Mouse (Mus musculus) right cerebral cortex, postnatal 36 days (tissue): ENCODE data around the gene Cdca4.
"Not testable (repeated sequence)": the region's sequence is repeated elsewhere in the genome, so short reads cannot be mapped to it uniquely, and the experiment has no call there.

Experiments used
- DNase-seq, 2 experiments: peaks; one replicate each; pipeline ENCODE4 v3.0.0; 2022; ENCODE audit warnings: low spot score in 2 of 2, mixed read lengths in 1 of 2

Cdca4 gene

DNA sequence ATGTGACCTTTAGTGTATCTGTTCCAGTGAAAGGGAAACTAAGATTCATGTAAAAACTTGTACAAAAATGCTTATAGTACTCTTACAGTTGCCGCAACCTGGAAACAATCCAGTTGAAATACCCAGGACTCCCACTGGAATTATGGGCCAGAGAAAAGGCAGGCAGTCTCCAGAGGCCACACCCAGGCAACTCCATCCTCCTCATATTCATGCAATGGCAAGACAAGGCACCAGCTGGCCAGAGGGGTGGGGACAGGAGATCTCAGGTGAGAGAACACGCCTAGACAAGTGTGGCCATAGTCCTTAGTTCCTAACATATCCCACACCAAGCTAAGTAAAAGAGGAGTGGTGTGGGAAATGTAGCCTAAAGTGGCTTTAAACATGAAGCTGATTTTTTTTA, 6.5 kb downstream of the Cdca4 start:
- DNase-seq, result no peak

DNA sequence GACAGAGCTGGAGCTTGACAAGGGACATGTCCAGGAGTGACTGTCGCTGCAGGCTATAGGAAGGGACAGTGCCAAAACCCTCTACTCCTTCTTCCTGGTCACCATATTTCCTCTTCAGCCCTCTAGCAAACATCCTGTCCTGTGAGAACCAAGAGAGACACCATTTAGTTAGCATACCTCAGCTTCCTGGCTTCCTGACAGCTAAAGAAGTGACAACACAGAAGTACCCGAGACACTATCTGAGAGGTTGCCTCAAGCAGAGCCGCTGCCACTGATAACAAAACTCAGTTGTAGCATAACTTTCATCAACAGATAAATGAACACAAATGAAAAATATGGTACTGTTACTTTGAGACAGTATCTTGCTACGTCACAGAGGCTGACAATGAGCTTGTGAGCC, 7.2 kb downstream of the Cdca4 start:
- no peak for DNase-seq

DNA sequence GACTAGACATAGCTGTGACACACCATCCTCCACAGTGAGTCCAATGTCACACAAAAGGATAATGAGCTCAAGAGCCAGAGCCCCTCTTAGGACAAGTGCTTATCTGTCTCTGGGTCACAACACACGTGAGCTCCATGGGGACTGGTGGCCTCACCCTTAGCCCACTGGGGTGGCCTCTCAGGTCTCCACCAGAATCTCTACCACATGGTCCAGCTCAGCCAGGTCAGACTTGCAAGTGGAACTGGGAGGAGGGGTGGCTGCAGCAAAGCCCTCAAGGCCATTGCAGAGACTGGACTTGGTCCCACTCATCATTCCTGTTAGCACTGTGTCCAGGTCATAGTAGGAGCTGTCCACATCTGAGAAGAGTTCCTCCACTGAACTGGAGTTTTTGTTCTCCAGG, 8.0 kb downstream of the Cdca4 start:
- DNase-seq, result no peak

DNA sequence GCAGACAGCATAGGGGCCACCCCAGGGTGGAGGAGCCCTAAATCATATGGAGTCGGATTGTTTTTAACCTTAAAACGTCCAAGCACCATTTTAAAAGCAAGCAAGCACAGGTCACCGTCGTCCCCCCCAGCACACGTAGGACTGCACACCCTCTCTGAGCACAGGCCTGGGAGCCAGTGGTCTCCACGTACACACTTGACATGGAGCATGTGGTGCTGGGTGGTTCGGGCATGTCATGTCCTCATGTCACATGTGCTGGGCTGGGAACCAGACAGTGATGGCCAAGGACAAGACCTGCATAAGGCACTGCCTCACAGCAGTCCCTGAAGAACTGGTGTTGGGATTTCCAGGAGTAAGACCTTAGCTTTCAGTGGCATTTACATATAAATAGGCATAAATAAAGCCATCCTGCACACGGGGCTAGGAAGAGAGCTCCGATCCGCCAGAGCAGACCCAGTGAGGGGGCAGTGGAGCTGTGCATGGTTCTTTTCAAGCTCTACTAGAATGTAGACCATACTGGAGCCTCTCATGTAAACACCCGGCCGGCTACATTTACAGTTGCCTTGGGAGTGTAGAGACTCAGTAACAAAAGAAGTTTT, 8.7 kb downstream of the Cdca4 start:
- DNase-seq, result no peak

DNA sequence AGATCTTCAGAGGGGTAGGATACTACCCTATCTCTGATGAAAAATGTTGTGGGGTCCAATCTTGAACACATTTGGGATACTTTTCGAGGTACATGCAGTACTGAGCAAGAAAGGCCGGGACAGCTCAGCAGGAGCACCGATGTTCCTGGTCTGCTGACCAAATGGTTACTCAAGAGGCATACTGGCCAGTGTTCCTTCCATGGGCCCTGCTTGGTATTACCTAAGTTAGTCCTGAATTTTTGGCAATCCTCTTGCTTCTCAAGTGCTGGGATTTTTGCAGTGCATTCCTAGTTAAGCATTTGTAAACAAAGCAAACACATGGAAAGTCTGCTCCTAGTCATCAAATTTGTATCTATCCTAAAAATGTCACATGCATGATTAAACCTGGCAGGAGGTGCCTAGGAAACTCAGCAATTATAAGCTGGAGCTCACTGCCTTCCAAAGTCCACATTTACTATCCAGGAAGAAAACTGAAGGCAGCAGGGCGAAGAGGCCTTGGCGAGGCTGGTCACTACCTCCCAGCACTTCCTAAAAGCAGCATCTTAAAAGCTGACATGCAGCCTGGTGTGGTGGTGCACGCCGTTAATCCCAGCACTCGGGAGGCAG, 10.1 kb downstream of the Cdca4 start:
- no peak for DNase-seq

DNA sequence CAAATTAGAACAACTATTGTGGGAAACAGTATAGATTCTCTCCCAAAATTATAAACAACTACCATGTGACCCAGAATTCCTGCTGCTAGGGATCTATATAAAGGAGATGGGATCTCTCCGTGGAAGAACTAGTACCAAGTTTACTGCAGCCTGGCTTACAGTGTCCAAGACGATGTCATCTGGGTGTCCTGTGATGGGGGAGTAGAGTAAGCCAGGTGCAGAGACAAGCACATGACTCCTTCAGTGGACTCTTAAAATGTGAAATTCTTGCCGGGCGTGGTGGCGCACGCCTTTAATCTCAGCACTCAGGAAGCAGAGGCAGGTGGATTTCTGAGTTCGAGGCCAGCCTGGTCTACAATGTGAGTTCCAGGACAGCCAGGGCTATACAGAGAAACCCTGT, 12.4 kb downstream of the Cdca4 start:
- DNase-seq, result not testable (repeated sequence)

DNA sequence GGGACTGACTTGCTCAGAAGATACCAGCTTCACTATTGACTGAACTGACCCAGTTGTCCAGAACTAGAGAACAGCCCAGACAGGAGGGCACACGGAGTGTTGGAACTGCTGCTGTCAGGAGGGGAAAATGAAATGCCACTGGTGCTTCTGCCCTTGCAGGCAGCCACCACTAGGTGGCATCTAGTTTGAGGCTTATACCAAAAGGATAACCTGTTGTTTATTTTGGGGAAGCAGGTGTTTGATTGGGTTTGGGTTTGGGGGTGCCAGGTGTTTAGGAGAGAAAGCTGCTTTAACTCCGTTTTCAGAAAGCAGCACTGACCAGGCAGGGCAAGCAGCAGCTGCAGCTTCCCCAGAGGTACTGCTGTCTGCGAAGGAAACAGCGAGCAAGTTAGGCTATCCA, 12.9 kb downstream of the Cdca4 start:
- DNase-seq, result peak in 1 of 2 experiments; percentile 53

DNA sequence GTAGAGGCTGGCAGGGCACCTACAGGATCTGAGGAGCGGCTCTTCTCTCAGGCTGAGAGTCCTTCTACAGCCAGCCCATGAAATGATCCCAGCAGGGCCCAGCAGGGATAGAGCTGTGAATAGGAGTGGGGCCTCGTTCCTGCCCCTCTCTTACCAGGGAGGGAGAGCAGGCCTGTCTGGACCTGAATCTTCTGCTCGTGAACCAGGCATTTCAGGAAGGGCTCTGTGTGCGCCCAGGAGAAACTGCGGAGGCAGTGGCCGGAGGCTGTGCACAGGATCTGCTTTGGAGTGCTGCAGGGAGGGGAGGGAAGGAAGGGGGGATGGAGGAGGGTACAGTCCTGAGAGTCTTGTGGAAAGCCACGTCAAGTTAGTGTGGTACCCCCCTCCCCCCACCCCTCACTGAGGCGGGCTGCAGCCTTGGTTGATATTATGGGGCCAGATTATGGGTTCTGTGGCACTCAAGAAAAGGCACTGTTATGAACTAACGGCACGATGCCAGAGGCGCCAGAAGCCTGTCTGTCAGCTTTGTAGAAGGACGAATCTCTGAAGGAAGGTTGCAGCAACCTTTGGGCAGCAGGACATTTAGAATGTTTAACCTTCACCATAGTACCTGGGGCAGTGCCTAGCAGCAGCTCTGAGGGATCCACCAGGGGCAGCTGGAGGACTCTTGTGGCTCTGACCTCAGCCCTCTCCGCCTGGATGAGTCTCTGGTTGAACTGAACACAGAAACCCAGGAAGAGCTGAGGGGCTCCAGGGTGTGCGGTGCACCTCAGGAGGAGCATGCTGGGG, 14.3 kb downstream of the Cdca4 start:
- no peak for DNase-seq

DNA sequence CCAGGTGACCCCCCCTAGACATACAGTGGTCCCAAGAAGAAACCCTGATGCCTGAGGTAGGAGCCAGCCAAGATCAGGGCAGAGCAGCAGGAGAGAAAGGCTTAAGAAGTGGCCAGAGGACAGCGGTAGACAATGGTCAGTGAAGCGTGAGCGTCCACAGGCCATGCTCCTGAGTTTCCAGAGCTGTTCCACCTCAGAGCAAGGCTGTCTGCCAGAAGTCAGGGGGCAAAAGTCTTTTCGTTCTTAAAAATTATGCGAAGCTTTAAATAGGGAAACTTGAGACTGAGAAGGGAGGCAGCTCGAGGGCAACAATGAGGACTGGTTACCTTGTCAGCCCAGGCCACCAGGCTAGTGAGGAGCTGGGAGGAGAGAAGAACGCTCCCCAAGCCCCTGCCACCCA, 15.9 kb downstream of the Cdca4 start:
- DNase-seq, result no peak

DNA sequence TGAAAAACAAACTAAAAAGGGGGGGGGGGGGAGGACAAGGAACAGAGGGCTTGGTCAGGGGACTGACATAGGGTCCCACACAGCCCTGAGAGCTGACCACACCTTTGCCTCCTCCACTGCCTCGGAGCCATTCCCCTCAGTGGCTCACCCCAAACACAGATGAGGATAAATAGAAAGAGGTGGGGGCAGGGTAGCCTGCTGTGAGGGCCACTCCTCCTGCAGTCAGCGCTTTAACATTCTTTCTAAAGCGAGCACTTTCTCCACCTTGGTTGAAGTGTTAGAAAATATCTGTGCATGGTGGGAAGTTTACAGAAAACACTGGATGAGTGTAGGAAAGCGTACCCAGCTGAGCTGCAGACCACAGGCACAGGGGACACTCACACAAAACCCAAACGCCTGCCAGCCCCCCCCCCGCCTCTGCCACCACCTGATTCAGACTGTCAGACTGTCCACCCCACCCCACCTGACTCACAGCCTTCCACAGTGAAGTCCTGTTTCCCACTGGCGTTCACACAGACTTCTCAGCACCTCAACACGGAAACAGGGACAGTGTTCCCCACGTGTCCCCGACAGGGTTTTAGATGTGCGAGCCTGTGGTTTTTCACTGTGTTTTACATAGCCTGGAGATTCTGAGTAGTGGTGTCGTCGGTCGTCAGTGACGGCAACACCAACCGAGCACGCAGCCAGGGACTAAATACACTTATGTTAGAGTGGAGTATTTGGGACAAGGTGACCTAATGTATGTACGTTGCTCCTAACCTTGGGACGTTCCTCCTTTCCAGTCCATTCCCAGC, 18.9 kb downstream of the Cdca4 start:
- no peak for DNase-seq

DNA sequence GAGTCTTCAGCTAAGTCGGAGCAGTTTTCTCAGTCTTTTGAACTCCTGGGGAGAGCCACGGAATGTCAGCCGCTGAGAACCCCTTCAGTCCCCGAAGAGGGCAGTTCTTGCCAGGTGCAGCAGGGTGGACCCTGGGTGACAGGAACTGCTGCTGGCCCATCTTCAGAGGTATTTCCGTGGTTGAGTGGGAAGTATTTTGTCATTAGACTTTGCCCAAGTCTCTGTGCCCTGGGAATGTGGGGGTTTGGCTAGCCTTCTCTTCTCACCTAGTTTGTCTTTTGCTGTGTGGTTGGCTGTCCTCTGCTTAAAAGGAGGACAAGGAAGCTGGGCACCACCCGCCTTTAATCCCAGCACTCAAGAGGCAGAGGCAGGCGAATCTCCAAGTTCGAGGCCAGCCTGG, 19.6 kb downstream of the Cdca4 start:
- DNase-seq, result no peak

DNA sequence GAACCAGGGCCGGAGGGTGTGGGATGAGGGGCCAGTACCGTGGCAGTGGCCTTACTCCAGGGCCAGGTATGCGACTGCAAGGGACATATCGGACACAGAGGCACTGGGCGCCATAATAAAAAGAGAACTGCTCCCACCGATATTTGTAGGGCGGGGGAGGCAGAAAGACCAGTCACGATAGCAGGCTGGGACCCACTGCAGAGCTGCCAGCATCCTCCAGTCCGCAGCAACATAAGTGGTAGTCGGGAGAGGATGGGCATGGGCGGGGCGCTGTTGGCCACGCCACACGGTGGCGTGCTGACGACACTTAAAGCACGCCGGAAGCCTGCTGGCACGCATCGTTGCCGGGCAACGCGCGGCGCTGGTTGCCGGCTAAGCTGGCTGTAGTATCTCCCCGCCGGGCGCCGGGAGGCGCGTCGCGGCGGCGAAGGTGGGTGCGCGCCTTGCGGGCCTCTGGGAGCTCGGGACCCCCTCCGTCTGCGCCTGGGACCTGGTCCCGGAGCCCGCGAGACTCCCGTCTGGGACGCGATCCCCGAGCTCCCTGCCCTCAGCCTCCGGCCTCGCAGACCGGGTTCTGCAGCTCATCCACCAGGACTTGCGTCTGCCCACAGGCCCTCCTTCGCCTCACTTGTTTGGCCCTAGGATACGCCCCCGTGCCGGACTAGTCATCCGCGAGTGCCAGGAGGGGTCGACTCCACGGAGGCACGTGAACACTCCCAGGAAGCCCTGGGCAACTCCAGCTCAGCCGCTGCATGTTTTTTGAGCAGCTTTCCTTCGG, 20.4 kb downstream of the Cdca4 start, which contains the start of gene Clba1:
Gene Clba1, plus strand, starts transcription at position 351 of the 778 bp plus-strand sequence.
- peak; percentile 93 to 95 for DNase-seq

DNA sequence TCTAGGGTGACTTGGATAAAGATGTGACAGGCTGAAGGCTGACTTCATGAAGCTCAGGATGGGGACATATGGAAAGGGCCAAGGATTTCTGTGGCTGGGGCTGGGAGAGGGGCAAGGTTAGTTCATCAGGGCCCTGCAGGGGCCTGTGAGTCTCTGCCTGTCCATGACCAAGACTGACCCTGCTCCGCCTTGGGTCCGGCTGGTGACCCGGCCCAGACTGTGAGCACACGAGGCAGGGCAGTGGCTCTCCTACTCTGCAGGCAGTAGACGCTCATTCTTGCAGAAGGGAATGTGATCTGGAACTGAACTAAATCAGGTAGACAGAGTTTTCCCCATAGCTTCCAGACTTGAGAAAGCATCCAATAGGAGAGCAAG, 21.0 kb downstream of the Cdca4 start:
- no peak for DNase-seq

DNA sequence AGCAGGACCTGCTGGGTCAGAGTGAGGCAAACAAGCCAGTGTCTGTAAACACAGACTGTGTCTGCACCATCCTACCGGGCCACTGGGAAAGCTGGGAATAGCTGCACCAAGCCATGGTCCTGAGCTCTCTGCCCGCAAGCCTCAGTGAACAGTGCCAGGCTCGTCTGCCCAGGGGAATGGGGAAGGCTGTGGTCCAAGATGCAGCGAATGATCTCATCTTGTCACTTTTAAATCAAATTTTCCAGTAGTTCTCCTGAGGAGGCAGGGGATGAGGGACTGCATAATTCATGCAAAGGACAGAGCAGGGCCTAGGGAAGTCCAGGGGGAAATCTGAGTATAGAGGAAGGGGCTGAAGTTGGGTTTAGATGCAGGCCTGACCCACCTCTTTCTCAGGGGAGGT, 21.4 kb downstream of the Cdca4 start:
- DNase-seq, result no peak

DNA sequence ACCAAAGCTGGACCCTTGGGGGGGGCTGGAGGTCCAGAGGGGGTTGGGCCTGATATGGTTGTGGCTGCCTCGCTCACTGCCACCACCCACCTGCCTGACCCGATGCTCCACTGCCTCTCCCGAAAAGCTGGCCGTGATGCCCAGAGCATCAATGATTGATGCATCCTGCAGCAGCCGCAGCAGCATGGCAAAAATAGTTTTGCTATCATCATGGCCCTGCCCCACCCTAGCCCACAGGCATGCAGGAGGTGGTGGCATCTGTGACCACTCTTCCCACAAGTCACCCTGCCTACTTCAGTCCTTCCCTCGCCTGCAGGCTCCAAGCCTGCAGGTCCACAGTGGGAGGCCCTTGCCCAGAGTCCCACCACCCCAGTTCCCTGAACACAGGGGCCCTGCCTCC, 23.2 kb downstream of the Cdca4 start:
- DNase-seq, result no peak

DNA sequence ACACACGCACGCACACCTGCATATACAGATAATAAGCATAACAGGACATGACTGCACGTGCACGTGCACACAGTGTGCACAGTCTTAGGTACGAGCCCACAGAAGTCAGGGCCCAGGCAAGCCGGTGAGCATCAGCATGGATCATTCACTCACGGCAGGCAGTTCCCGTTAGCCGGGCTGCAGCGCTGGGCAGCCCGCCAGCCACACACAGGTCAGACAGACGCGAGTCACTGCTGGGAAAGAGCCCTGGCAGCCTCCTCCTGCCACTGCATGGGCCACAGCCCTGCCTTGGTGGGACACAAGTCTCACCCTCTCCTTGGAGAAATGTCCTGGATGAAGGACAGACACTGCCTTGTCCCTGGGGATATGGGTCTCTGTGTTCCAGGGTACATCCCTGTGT, 25.2 kb downstream of the Cdca4 start:
- DNase-seq, result no peak

DNA sequence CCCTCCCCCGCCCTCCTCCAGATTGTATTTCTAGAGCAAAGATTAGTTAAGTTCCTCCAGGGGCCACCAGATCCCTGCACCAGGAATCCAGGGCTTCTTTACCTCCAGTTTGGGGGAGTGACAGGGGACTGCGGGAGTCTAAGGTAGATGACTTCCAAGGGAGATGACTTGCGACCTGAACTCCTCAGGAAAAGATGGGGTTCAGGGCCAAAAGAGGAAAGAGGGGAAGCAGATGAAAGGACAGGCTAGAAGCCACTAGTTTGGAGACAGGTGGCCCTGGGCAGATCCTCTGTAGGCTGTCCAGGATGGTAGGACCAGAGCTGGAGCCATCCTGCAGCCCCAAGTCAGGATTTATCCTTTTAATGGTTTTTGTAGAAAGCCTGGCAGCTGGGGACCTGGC, 26.3 kb downstream of the Cdca4 start:
- no peak for DNase-seq

DNA sequence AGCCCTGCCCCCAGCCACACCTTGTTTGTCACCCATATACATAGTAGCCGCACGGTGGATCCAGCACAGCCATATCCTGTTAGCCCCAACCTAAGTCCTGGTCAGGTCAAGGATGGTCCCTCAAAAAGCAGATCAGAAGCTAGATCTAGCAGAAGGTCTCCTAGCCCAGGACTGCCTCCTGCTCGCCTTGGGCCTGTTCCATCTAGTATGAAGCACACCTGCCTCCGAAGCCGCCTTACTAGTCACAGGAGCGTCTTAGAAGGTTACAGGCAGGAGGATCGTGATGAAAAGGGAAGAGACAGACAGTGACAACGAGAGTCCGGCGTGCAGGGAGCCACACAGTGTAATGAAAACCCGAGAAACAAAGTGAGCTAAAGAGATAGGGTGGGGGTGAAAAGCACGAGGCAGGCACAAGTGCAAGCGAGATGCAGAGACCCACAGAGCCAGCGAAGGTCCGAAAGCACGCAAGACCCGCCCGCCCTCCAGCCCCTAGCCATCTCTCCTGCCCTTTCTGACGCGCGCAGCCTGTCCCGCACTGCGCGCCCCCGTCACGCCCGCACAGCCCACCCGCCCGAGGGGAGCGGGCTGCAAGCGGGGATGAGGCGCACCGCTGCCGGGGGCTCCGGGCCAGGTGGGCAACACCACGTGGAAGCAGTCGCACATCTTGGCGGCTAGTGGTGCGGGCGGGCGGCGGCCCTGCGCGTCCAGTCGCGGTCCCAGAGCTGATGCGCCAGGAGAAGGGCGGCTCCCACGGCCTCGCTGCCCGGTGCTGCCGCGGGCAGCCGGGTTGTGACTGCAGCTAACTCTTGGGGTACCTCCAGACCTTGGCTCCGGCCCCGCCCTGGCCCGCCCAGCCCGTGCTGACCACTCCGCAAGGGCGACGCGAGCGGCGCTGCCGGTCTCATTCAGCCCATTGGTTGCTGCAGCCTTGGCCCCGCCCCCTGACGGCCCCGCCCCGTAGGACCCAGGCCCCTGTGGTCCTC, 27.1 kb downstream of the Cdca4 start, which contains the start of gene Ahnak2:
Gene Ahnak2, minus strand, starts transcription at position 794 of the 983 bp plus-strand sequence.
- no peak for DNase-seq

DNA sequence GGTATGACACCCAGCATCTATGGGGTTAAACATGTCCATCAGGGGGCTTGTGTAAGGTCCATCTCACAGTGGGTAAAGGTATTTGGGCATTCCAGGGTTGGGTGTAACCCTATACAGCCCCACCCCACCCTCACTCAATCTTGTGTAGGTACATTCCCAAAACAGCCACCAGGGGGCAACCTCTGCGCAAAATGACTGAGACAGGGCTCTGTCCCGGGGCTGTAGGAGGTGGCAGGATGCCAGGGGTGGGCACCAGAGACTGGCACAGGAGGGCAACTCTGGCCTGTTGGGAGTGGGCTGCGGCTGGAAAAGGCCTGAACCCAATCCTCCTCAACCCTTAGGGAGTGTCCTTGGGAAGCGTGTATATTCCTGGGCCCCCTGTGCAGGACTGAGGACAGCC, 28.7 kb downstream of the Cdca4 start:
- no peak for DNase-seq

DNA sequence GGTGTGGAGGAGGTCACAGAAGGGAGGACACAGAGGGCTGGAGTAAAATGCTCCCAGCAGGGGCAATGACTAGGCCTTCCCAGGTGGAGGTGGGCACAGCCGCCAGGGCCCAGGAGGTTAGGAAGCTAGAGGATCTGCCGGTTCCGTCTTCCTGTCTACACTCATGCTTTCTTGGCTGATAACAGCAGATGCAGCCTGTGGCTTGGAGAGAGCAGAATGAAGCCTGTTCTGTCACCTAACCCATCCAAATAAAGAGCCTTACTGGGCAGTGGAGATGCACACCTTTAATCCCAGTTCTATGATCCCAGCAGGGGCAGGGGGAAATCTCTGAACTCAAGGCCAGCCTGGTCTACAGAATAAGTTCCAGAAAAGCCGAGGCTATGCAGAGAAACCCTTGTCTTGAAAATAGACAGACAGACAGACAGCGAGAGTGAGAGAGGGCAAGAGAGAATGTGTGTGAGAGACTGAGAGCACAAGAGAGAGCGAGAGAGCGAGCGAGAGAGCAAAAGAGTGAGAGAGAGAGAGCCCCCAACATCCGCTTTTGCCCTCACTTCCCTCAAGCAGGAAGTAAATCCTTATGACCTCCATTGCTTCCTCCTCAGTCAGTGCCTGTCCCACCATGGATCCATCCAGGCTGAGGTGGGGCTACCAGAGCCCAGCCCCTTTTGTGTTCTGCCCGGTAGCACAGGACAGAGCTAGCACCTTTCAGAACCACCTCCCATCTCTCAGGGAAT, 29.8 kb downstream of the Cdca4 start:
- DNase-seq, result no peak
